Mouse (Mus musculus) cerebellum, postnatal 25 days (tissue): ENCODE results near the gene Nme3.

Experiments
- DNase-seq, 2 experiments: peaks; one replicate each; pipeline ENCODE4 v3.0.0; 2021; ENCODE audit warnings: mixed read lengths in 2 of 2

Nme3 gene

GRCm38 (mm10) chr17:24881738-24882440 lies 14.4 kb upstream of the Nme3 start:
- DNase-seq: peak in 1 of 2 experiments; percentile 52

DNA sequence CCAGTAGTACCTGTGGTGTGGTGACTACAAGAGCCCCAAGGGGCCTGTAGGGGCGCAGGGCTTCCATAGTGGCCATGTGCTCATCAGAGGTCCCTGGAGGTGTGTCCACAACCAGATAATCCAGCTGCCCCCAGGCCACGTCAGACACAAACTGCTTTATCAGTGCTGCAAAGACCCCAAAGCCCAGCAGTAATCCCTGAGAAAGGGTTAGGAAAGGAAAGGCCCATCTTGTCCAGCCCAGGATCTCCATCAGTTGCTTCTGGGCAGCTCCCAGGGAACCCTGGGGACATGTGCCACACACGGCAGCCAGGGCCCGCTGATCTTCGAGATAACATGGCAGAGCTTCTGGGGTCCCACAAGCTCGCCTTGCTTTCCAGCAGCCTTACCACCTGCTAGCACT lies 11.9 kb upstream of the Nme3 start:
- DNase-seq: no peak

- DNase-seq: peak; percentile 32 to 53
Observed at GRCm38 (mm10) chr17:24885356-24886133, 10.8 kb upstream of the Nme3 start.

- peak; percentile 98 to 99 for DNase-seq
Observed at GRCm38 (mm10) chr17:24886134-24886931, 10.0 kb upstream of the Nme3 start, which contains the start of the genes Nubp2 and Spsb3. Gene Nubp2, minus strand, starts transcription at chr17:24886349. Gene Spsb3, plus strand, starts transcription at chr17:24886643.

DNA sequence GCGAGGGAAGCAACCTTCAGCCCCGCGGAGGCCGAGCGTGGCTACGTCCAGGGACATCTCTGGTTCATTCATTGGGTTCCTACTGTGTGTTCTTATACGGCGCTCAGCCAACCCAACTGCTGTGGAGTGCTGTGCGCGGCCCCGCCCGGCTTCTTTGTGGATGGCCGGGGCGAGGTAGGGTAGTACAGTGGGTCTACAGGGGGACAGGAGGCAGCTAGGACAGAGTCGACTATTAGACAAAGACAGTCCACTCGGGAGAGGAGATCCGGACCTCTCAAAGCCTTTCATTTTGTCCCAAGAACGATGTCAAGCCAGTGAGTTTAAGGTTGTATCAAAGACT lies 9.4 kb upstream of the Nme3 start:
- no peak for DNase-seq

DNA sequence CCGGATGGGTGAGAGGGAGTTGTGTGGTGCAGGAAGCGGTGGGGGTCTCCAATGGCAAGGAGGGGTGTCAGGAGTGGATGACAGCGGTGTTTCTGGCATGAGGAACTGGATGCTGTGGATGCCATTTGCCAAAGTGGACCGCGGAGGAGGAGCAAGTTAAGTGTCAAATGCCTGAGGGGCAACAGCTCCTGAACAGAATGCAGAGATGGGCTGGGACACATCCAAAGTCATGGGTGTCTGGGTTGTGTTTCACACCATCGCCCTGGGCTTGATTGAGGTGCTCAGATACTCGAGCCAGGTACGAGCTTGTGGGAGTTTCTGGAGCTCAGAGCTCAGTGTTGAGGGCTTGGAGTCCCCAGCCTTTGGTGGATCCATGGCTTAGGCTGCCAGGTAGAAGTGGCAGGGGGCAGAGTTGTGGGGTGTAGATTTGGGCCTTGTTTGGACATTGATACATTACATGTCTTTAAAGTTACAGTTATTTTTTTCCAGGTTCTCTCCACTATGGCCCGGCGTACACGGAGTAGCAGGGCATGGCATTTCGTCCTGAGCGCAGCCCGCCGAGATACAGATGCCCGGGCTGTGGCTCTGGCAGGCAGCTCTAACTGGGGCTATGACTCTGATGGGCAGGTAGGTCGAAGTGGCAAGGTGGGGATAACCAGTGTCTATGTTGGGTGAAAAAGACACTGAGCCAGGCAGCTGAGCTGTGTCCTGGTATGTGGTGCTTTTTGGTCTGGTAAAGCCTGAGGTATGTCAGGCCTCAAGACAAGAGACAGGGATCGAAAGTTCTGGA lies 8.8 kb upstream of the Nme3 start:
- peak; percentile 45 to 55 for DNase-seq

DNA sequence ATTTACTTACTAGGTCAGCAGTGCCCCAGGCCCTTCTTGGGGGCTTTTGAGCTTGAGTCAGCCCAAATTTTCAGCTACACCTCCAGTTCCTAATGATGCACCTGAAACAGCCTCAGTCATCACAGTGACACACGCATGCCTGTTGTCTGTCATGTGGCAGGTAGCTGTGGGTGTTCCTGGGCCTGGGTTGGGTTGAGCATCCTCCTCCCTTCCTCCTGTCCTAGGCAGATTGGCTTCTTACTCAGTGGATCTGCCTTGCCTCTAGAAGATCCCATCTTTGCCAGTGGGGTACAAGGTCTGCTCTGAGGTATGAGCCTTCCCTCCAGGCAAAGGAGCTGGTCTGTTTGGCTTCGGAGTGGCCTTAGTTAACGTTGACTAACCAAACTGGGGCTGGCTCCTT lies 7.4 kb upstream of the Nme3 start:
- no peak for DNase-seq

DNA sequence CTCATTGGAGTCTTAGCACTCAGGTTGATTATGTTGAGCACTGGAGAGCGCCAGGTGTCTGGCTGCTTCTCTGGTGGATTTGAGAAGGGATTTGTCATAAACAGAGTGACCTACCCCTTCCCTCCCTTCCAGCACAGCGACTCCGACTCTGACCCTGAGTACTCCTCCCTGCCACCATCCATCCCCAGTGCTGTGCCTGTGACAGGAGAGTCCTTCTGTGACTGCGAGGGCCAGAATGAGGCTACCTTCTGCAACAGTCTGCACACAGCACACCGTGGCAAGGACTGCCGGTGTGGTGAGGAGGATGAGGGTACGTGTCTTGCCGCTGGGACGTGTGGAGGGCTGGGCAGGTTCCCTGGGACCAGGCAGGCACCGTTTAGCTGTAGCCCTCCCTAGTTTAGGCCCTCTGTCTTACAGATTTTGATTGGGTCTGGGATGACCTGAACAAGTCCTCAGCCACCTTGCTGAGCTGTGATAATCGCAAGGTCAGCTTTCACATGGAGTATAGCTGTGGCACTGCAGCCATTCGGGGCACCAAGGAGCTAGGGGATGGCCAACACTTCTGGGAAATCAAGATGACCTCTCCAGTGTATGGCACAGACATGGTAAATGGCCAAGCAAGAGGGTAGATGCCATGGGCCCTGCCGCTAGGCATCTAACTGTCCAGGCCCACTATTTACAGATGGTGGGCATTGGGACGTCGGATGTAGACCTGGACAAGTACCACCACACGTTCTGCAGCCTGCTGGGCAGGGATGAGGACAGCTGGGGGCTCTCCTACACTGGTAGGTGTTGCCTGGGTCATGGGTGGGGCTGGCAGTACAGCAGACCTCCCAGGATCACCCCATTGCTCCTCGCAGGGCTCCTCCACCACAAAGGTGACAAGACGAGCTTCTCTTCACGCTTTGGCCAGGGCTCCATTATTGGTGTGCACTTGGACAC lies 5.9 kb upstream of the Nme3 start:
- DNase-seq: no peak

DNA sequence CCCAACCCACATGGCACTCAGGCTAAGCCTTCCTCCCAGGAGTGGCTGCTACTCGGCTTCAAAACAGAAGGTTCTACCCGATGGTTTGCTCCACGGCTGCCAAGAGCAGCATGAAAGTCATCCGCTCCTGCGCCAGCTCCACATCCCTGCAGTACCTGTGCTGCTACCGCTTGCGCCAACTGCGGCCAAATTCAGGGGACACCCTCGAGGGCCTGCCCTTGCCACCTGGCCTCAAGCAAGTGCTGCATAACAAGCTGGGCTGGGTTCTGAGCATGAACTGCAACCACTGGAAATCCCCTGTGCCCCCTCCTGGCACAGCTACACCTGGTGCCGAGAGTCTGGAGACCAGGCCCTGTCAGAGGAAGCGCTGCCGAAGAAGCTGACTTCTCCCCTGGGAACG lies 5.0 kb upstream of the Nme3 start:
- DNase-seq: peak; percentile 79 to 85

GRCm38 (mm10) chr17:24892785-24893184 lies 3.5 kb upstream of the Nme3 start:
- DNase-seq: peak in 1 of 2 experiments; percentile 65

DNA sequence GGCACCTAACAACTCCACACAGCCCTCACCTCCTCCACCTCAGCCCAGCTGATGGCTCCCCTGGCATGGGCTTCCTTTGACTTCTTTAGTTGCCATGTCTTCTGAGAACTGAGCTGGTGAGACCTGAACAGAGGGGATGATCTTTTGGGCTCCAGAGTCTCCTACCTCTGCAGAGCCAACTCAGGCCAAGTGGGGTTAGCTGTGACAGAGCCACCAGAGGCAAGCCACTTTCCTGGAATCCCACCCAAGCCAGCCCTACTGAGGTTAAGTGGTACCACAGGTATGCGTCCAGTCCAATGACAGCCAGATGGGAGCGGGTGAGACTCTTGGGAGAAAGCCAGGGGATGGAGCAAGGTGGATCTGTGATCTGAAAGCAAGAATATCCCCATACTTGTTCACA lies 3.0 kb upstream of the Nme3 start:
- no peak for DNase-seq

DNA sequence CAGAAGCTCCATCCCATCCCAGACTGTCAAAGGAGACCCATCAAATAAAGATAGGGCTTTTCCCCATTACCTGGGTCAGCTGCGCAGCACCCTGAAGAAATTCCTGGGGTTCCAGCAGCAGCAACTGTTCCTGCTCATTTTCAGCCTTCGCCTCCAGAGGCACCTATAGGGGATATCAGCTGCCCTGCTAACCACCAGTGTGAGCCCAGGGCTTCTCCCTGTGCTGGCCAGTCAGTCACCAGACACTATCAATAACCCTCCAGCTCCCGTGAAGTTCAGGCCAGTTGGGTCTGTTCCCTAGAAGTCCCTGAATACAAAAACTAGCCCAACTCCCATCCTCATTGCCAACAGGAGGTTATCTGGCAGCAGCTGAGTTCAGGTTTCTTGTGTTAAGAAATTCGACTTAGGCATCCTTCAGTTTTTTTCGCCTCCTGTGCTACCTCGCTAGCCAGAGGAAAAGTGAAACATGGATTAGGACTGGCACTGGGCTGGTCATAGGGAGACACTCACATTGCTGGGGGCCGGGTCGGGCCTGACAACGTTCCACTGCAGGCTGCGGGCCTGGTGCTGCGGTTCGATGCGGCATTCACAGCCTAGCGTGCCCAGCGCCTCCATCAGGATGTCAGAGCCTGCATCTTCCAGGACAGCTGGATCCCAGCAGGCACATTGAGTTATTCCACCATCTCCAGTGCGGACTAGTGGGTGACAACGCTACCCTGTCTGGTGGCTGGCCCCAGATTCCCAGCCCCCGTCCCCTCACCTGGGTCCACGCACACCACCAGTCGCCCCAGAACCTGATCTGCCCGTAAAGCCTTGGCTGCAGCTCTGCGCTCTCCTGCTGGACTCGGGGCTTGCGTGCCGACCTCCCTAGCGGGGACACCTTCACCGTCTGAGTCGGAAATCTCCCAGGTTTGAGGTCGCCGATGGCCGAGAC lies 2.0 kb upstream of the Nme3 start:
- peak in 1 of 2 experiments; percentile 58 for DNase-seq

GRCm38 (mm10) chr17:24894995-24895547 lies 1.2 kb upstream of the Nme3 start, which contains the start of the genes Eme2 and Mrps34:
Gene Eme2, minus strand, starts transcription at chr17:24895087.
Gene Mrps34, plus strand, starts transcription at chr17:24895116.
- DNase-seq: peak; percentile 87 to 91

- DNase-seq: peak; percentile 41 to 52
Observed at GRCm38 (mm10) chr17:24895571-24896240, 594 bp upstream of the Nme3 start.

DNA sequence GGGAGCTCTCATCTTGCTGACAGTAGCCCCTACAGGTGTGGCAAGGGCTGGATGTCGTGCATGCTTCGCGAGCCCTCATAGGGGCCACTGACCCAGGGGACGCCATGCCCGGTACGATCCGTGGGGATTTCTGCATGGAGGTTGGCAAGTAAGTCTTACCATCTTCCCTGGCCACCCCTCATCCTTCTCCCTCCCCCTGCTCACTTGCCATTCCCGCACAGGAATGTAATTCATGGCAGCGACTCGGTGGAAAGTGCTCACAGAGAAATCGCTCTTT lies 631 bp downstream of the Nme3 start:
- DNase-seq: no peak

DNA sequence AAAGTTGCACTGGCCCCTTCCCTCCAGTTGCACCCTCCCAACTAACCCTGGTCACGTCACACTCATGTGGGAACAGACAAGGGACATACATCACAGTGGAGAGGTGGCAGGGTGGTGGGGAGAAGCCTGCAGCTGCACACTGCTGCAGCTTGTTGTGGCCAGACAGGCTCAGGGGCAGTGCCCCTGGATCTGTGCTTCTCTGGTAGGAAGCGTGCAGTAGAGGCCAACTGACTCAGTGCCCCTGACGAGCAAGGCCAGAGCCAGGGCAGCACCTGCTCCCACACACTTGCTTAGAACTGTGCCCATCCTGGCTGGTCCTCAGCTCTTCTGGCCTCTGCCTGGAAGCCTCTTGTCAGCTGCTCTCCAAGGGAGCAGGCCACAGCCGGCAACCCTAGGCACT lies 1.3 kb downstream of the Nme3 start:
- no peak for DNase-seq

- peak in 1 of 2 experiments; percentile 51 for DNase-seq
Observed at GRCm38 (mm10) chr17:24898041-24898854, 1.9 kb downstream of the Nme3 start.

GRCm38 (mm10) chr17:24899153-24899552 lies 2.9 kb downstream of the Nme3 start:
- no peak for DNase-seq
